Mouse (Mus musculus) heart, postnatal 0 days (tissue): ENCODE measurements around the gene Sh3d21.

Experiments
- CTCF ChIP-seq: IDR thresholded peaks from 2 replicates; pipeline ENCODE4 v1.5.1; 2016; ENCODE audit warnings: antibody characterized with exemption, control low read depth, low read depth
- EP300 ChIP-seq: IDR thresholded peaks from 2 replicates; pipeline ENCODE4 v1.6.1; 2016; ENCODE audit warnings: antibody characterized with exemption, low read depth

DNA sequence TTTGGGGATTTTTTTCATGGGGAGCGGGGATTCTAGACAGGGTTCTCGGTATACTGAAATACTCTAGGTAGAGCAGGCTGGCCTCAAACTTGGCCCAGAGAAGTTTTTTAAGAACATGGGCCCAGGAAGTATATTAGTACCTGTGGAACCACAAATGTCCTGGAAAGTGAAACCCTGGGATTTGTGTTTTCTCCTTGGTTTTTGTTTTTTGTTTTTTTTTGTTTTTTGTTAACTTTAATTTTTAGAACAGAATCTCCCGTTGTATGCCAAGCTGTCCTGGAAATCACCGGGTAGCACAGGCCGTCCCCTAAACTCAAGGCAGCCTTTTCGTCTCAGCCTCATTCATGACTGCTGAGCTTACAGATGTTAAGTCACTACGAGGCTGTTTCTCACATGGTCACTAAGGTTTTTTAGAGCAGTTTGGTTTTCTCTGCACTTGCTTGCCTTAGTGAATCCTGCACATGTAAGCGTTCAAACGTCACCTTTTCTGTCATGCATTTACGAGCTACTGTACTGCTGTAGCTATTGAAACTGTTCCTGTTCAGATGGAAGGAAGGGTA is 40.1 kb upstream of the Sh3d21 start:
- TF ChIP-seq CTCF (no peak), EP300 (no peak)
